Mouse (Mus musculus) small intestine, adult 2 months (tissue): ENCODE results near the gene Cfap54.

Source experiments
- CTCF ChIP-seq: fragments of 200-500 bp; IDR thresholded peaks from 2 replicates; pipeline ENCODE4 v1.5.1; 2012; ENCODE audit warnings: low read depth, mild to moderate bottlenecking, control low read depth, inconsistent platforms, low read length, moderate library complexity, mixed read lengths; ENCODE audit not compliant: insufficient replicate concordance, insufficient read length; ENCODE audit errors: extremely low read depth
- POLR2A ChIP-seq: fragments of 200-500 bp; IDR thresholded peaks from 2 replicates; pipeline ENCODE4 v1.6.1; 2012; ENCODE audit warnings: low read depth, mild to moderate bottlenecking, control low read depth, inconsistent platforms, low read length, moderate library complexity

DNA sequence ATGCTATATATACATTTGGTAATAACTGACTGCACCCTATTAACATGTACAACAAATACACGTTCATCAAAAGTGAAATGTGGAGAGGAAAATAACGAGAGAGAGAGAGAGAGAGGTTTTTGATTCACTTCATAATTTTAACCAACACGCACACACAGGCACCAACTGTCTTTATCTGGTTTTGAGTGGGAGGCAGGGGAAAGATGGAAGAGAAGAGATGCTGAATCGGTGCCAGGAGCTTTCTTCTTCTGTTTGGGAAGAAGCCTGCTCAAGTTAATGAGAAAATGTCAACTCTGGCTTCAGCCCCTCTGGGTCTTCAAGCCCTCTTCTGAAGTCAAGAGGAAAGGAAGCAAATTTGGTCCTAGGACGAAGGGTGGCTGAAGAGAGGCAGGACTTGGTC lies 38.4 kb upstream of the Cfap54 start:
- TF ChIP-seq CTCF (no peak), POLR2A (no peak)
